In the genomic region with DNA sequence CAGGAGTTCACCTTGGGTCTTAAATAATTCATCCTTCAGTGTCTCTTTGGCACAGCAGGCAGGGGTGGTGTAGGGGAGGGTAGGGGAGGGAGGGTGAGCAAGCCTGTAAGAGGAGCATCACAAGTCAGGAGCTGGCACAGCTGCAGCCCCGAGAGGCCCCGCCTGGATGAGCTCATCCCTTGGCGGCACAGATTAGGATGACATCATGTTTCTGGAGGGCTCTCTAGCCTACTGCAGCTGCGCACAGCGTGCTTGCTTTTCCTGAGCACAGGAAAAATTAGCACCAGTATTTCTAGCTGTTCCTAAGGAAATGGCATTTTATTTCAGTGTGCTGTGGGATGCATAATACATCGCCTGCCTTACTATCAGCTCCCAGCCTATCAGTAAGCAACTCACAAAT, we compare ENCODE assay signal across 8 mouse cellular contexts.
DNase-seq lines count a peak whose midpoint lies in the region; ATAC-seq and TF ChIP-seq lines count a peak whose summit lies in the region.

No protein-coding gene starts in this region.

- ATAC-seq in forebrain, embryonic 16.5 days, result peak; percentile 99
- peak; percentile 68 for ATAC-seq in liver, embryonic 14.5 days (ENCODE audit: insufficient read depth)
- ATAC-seq in neural tube, embryonic 12.5 days (ENCODE audit: low FRiP score, low read depth), result peak; percentile 98

- 0 out of 2 replicates have a peak overlapping the region, but pooled peaks have one; percentile 26 for H3K9ac ChIP-seq in forebrain, embryonic 16.5 days (replicated peaks; ENCODE audit: low read depth, low read length)
- H3K9ac ChIP-seq in liver, embryonic 14.5 days (replicated peaks), result no peak overlapping the region
- H3K9ac ChIP-seq in neural tube, embryonic 12.5 days, result 0 out of 2 replicates have a peak overlapping the region, but pooled peaks have one; percentile 1

- peak overlapping the region; percentile 35 for H3K4me2 ChIP-seq in forebrain, embryonic 16.5 days (ENCODE audit: low read length)
- H3K4me2 ChIP-seq in liver, embryonic 14.5 days (ENCODE audit: low read depth), result no peak overlapping the region
- H3K4me2 ChIP-seq in neural tube, embryonic 12.5 days (replicated peaks), result no peak overlapping the region; the same call in 1 of the 2 replicates

- peaks cover 38% of the 10 kb centered on the region for H3K4me1 ChIP-seq in forebrain, embryonic 16.5 days (replicated peaks; ENCODE audit: control insufficient read depth, insufficient read depth, low read length)
- H3K4me1 ChIP-seq in liver, embryonic 14.5 days (replicated peaks; ENCODE audit: control insufficient read depth in 2 of 2, insufficient read depth in 2 of 2, low read length in 1 of 2), result peaks cover 0 to 7% of the 10 kb centered on the region in 2 experiments; a peak in 2 of 4 replicates
- H3K4me1 ChIP-seq in neural tube, embryonic 12.5 days, result peaks cover 19% of the 10 kb centered on the region

- no peak for TF ChIP-seq EP300 in liver, embryonic 14.5 days (IDR thresholded peaks at IDR 0.05; ENCODE audit: low read depth)

- H3K36me3 ChIP-seq in forebrain, embryonic 16.5 days (ENCODE audit: control insufficient read depth, insufficient read depth), result no peaks in the 10 kb centered on the region
- H3K36me3 ChIP-seq in liver, embryonic 14.5 days (replicated peaks; ENCODE audit: control insufficient read depth, insufficient read depth, low read depth), result no peaks in the 10 kb centered on the region
- H3K36me3 ChIP-seq in neural tube, embryonic 12.5 days, result no peaks in the 10 kb centered on the region

- TF ChIP-seq CTCF in liver, embryonic 14.5 days (IDR thresholded peaks at IDR 0.05; ENCODE audit: low read depth), result no peak

- DNase-seq in MN1 (ENCODE audit: low spot score), result peak; percentile 94
- peak; percentile 95 for DNase-seq in cerebellum, adult 11-12 months
- DNase-seq in heart, postnatal 10 days, result peak; percentile 96 to 97
- peak; percentile 85 to 92 for DNase-seq in kidney, postnatal 36 days
- DNase-seq in liver, embryonic 14.5 days (ENCODE audit: low read depth in 3 of 3, low spot score in 3 of 3), result peak in 1 of 3 experiments; percentile 38
- DNase-seq in thymus, postnatal 25 days, result peak; percentile 75

- WGBS in forebrain, embryonic 16.5 days, result 3% methylated on average over 6 of the region's 6 CpGs
- WGBS in liver, embryonic 14.5 days (ENCODE audit: insufficient replicate concordance), result 22% methylated on average over 6 of the region's 6 CpGs
- WGBS in neural tube, embryonic 12.5 days, result 17% methylated on average over 6 of the region's 6 CpGs

- intact Hi-C loops in heart, postnatal 10 days (cut with DNase I), result loop anchor here (2.0 kb wide), 1 partner anchor 108 kb away; no protein-coding TSS in a partner anchor

- H3K4me3 ChIP-seq in forebrain, embryonic 16.5 days (replicated peaks; ENCODE audit: low read length), result no peak overlapping the region
- no peak overlapping the region for H3K4me3 ChIP-seq in liver, embryonic 14.5 days (ENCODE audit: insufficient read depth in 1 of 2, low read depth in 2 of 2, low read length in 2 of 2)
- H3K4me3 ChIP-seq in neural tube, embryonic 12.5 days, result no peak overlapping the region

- no peaks in the 10 kb centered on the region for H3K9me3 ChIP-seq in forebrain, embryonic 16.5 days (ENCODE audit: control insufficient read depth, low read length)
- no peaks in the 10 kb centered on the region for H3K9me3 ChIP-seq in liver, embryonic 14.5 days (ENCODE audit: control insufficient read depth, low read length)
- no peaks in the 10 kb centered on the region for H3K9me3 ChIP-seq in neural tube, embryonic 12.5 days

- H3K27ac ChIP-seq in forebrain, embryonic 16.5 days (ENCODE audit: low read length), result peak overlapping the region; percentile 85
- H3K27ac ChIP-seq in liver, embryonic 14.5 days, result no peak overlapping the region
- no peak overlapping the region for H3K27ac ChIP-seq in neural tube, embryonic 12.5 days

- no peaks in the 10 kb centered on the region for H3K27me3 ChIP-seq in forebrain, embryonic 16.5 days (replicated peaks; ENCODE audit: control insufficient read depth, insufficient read depth, low read length)
- no peaks in the 10 kb centered on the region for H3K27me3 ChIP-seq in liver, embryonic 14.5 days (ENCODE audit: control insufficient read depth, insufficient read depth, low read length)
- no peaks in the 10 kb centered on the region for H3K27me3 ChIP-seq in neural tube, embryonic 12.5 days (replicated peaks)
